Mouse (Mus musculus): Measurements from ENCODE around the gene Dusp22. TPM values are rescaled to one million over a fixed set of nuclear protein-coding genes. Genes with fewer than 3 reads are reported as not detected.

Dusp22 gene
- polyA plus RNA-seq, 1 experiment from 2014 or later: 17.9 TPM

DNA sequence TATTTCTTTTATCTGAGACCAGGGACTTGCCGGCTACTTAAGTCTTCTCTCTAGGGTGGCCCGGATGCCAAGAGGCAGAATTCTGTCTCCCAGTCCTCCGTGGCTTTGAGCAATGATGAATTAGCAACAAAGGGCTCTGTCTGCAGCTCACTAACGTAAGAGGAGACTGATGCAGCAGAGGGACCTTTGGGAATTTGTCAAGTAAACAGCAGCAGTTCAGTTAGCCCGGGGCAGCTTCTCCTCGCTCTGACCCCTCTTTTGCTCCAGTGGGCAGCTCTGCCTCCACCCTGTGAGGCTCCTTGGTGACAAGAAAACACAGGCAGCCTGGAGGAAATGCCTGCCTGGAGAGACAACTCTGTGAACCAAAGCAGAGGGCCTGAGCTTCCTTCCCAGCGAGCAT lies 62.8 kb downstream of the Dusp22 start:
- Histone ChIP-seq H3K27me3 (ENCODE audit: control insufficient read depth, insufficient read depth, low read length) (no peaks in the 10 kb centered on the region), H3K4me3 (ENCODE audit: low read length) (no peak overlapping the region), H3K4me1 (ENCODE audit: control insufficient read depth, insufficient read depth, low read length) (no peaks in the 10 kb centered on the region), H3K9me3 (replicated peaks; ENCODE audit: control insufficient read depth, low read length) (no peaks in the 10 kb centered on the region), H3K36me3 (ENCODE audit: control insufficient read depth, insufficient read depth) (no peaks in the 10 kb centered on the region), H3K4me2 (ENCODE audit: low read depth, low read length) (no peak overlapping the region), H3K27ac (ENCODE audit: low read length) (no peak overlapping the region), H3K9ac (ENCODE audit: low read length) (no peak overlapping the region)
- 22% methylated on average over 7 of the region's 7 CpGs for WGBS
- no peak for ATAC-seq (replicated peaks; ENCODE audit: extremely low read depth, insufficient read depth, low FRiP score)

- H3K27me3 ChIP-seq (ENCODE audit: control insufficient read depth, insufficient read depth, low read length): no peaks in the 10 kb centered on the region
- H3K9ac ChIP-seq (ENCODE audit: low read length): no peak overlapping the region
- no peak overlapping the region for H3K4me2 ChIP-seq (ENCODE audit: low read depth, low read length)
- no peaks in the 10 kb centered on the region for H3K9me3 ChIP-seq (replicated peaks; ENCODE audit: control insufficient read depth, low read length)
- no peaks in the 10 kb centered on the region for H3K36me3 ChIP-seq (ENCODE audit: control insufficient read depth, insufficient read depth)
- no peak overlapping the region for H3K27ac ChIP-seq (ENCODE audit: low read length)
- 58% methylated on average over 5 of the region's 5 CpGs for WGBS
- no peaks in the 10 kb centered on the region for H3K4me1 ChIP-seq (ENCODE audit: control insufficient read depth, insufficient read depth, low read length)
- ATAC-seq (replicated peaks; ENCODE audit: extremely low read depth, insufficient read depth, low FRiP score): no peak
- H3K4me3 ChIP-seq (ENCODE audit: low read length): no peak overlapping the region
Observed at GRCm38 (mm10) chr13:30723258-30723657, 63.5 kb downstream of the Dusp22 start.

GRCm38 (mm10) chr13:30723858-30724257 lies 64.1 kb downstream of the Dusp22 start:
- Histone ChIP-seq H3K4me1 (ENCODE audit: control insufficient read depth, insufficient read depth, low read length) (no peaks in the 10 kb centered on the region), H3K27me3 (ENCODE audit: control insufficient read depth, insufficient read depth, low read length) (no peaks in the 10 kb centered on the region), H3K4me3 (ENCODE audit: low read length) (no peak overlapping the region), H3K9ac (ENCODE audit: low read length) (no peak overlapping the region), H3K9me3 (replicated peaks; ENCODE audit: control insufficient read depth, low read length) (no peaks in the 10 kb centered on the region), H3K4me2 (ENCODE audit: low read depth, low read length) (no peak overlapping the region), H3K27ac (ENCODE audit: low read length) (no peak overlapping the region), H3K36me3 (ENCODE audit: control insufficient read depth, insufficient read depth) (no peaks in the 10 kb centered on the region)
- ATAC-seq (replicated peaks; ENCODE audit: extremely low read depth, insufficient read depth, low FRiP score): no peak
- WGBS: 62% methylated on average over 8 of the region's 8 CpGs

GRCm38 (mm10) chr13:30724691-30725271 lies 65.0 kb downstream of the Dusp22 start:
- Histone ChIP-seq H3K9me3 (replicated peaks; ENCODE audit: control insufficient read depth, low read length) (no peaks in the 10 kb centered on the region), H3K9ac (ENCODE audit: low read length) (no peak overlapping the region), H3K27ac (ENCODE audit: low read length) (no peak overlapping the region), H3K4me3 (ENCODE audit: low read length) (0 out of 2 replicates have a peak overlapping the region, but pooled peaks have one; percentile 11), H3K36me3 (ENCODE audit: control insufficient read depth, insufficient read depth) (no peaks in the 10 kb centered on the region), H3K4me2 (ENCODE audit: low read depth, low read length) (peak overlapping the region; percentile 41), H3K4me1 (ENCODE audit: control insufficient read depth, insufficient read depth, low read length) (peaks cover 3% of the 10 kb centered on the region; the same call in 1 of the 2 replicates), H3K27me3 (ENCODE audit: control insufficient read depth, insufficient read depth, low read length) (no peaks in the 10 kb centered on the region)
- WGBS: 27% methylated on average over 7 of the region's 7 CpGs
- ATAC-seq (replicated peaks; ENCODE audit: extremely low read depth, insufficient read depth, low FRiP score): no peak

DNA sequence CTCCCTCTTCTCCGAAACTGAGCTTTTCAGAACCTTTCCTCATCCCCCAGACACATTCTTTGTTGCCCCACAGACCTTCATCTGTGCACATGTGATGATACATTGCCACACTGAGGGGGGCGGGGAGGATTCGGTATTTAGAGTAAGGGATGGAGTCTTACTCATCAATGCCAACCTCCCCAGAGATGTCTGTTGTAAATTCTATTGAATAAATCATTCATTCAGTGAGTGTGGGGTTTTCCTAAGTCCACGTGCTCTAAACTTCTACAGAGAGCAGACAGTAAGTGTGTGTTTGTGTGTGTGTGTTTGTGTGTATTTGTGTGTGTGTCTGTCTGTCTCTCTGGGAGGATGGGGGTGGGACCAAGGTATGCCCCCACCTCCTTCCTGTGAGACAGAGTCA lies 67.1 kb downstream of the Dusp22 start:
- no peaks in the 10 kb centered on the region for H3K9me3 ChIP-seq (replicated peaks; ENCODE audit: control insufficient read depth, low read length)
- H3K4me2 ChIP-seq (ENCODE audit: low read depth, low read length): no peak overlapping the region
- peaks cover 3% of the 10 kb centered on the region; the same call in 1 of the 2 replicates for H3K4me1 ChIP-seq (ENCODE audit: control insufficient read depth, insufficient read depth, low read length)
- H3K27me3 ChIP-seq (ENCODE audit: control insufficient read depth, insufficient read depth, low read length): no peaks in the 10 kb centered on the region
- H3K27ac ChIP-seq (ENCODE audit: low read length): no peak overlapping the region
- 87% methylated on average over 4 of the region's 4 CpGs for WGBS
- no peak for ATAC-seq (replicated peaks; ENCODE audit: extremely low read depth, insufficient read depth, low FRiP score)
- no peaks in the 10 kb centered on the region for H3K36me3 ChIP-seq (ENCODE audit: control insufficient read depth, insufficient read depth)
- H3K4me3 ChIP-seq (ENCODE audit: low read length): no peak overlapping the region
- H3K9ac ChIP-seq (ENCODE audit: low read length): no peak overlapping the region

GRCm38 (mm10) chr13:30728155-30728554 lies 68.4 kb downstream of the Dusp22 start:
- Histone ChIP-seq H3K4me1 (ENCODE audit: control insufficient read depth, insufficient read depth, low read length) (peaks cover 3% of the 10 kb centered on the region; the same call in 1 of the 2 replicates), H3K27me3 (ENCODE audit: control insufficient read depth, insufficient read depth, low read length) (no peaks in the 10 kb centered on the region), H3K9ac (ENCODE audit: low read length) (no peak overlapping the region), H3K4me3 (ENCODE audit: low read length) (no peak overlapping the region), H3K36me3 (ENCODE audit: control insufficient read depth, insufficient read depth) (no peaks in the 10 kb centered on the region), H3K4me2 (ENCODE audit: low read depth, low read length) (no peak overlapping the region), H3K27ac (ENCODE audit: low read length) (no peak overlapping the region), H3K9me3 (replicated peaks; ENCODE audit: control insufficient read depth, low read length) (no peaks in the 10 kb centered on the region)
- 77% methylated on average over 7 of the region's 7 CpGs for WGBS
- ATAC-seq (replicated peaks; ENCODE audit: extremely low read depth, insufficient read depth, low FRiP score): 0 out of 2 replicates have a peak, but pooled peaks have one; percentile 10

GRCm38 (mm10) chr13:30729245-30729644 lies 69.4 kb downstream of the Dusp22 start:
- Histone ChIP-seq H3K9ac (ENCODE audit: low read length) (no peak overlapping the region), H3K36me3 (ENCODE audit: control insufficient read depth, insufficient read depth) (no peaks in the 10 kb centered on the region), H3K4me2 (ENCODE audit: low read depth, low read length) (peak overlapping the region; percentile 42), H3K27ac (ENCODE audit: low read length) (no peak overlapping the region), H3K4me3 (ENCODE audit: low read length) (no peak overlapping the region), H3K27me3 (ENCODE audit: control insufficient read depth, insufficient read depth, low read length) (no peaks in the 10 kb centered on the region), H3K4me1 (ENCODE audit: control insufficient read depth, insufficient read depth, low read length) (peaks cover 3% of the 10 kb centered on the region; the same call in 1 of the 2 replicates), H3K9me3 (replicated peaks; ENCODE audit: control insufficient read depth, low read length) (no peaks in the 10 kb centered on the region)
- 10% methylated on average over 6 of the region's 6 CpGs for WGBS
- ATAC-seq (replicated peaks; ENCODE audit: extremely low read depth, insufficient read depth, low FRiP score): no peak

DNA sequence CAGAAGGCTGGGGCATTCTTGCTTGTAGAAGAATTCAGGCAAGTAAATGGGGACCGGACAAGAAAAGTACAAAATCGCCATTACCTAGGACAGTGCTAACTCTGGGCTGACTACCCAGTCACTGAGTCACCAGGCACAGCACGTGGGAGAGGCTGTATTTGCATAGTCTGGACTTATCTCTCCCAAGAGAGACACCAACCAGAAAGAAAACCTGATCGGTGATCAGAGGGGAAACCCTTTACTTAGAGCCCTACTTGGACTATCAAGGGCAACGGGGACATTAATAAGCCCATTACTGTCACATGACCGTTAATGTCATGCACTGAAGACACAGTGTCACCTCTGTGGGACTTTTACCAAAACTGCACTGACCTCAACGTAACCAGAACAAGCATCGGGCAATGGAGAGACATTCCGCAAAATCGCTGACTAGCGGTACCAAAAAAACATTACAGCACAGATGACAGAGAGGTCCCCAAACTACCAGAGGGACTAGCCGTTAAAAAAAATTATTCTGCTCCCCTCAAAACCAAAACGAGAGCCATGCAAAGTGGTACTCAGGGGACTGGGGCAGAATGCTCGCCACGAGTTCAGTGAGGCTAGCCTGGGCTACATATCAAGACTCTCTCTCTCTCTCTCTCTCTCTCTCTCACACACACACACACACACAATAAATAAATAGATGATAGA lies 70.5 kb downstream of the Dusp22 start:
- no peak overlapping the region for H3K27ac ChIP-seq (ENCODE audit: low read length)
- H3K4me2 ChIP-seq (ENCODE audit: low read depth, low read length): no peak overlapping the region
- no peaks in the 10 kb centered on the region for H3K36me3 ChIP-seq (ENCODE audit: control insufficient read depth, insufficient read depth)
- 77% methylated on average over 15 of the region's 15 CpGs for WGBS
- no peak overlapping the region for H3K4me3 ChIP-seq (ENCODE audit: low read length)
- peaks cover 3% of the 10 kb centered on the region; the same call in 1 of the 2 replicates for H3K4me1 ChIP-seq (ENCODE audit: control insufficient read depth, insufficient read depth, low read length)
- H3K27me3 ChIP-seq (ENCODE audit: control insufficient read depth, insufficient read depth, low read length): no peaks in the 10 kb centered on the region
- H3K9ac ChIP-seq (ENCODE audit: low read length): no peak overlapping the region
- no peak for ATAC-seq (replicated peaks; ENCODE audit: extremely low read depth, insufficient read depth, low FRiP score)
- no peaks in the 10 kb centered on the region for H3K9me3 ChIP-seq (replicated peaks; ENCODE audit: control insufficient read depth, low read length)

DNA sequence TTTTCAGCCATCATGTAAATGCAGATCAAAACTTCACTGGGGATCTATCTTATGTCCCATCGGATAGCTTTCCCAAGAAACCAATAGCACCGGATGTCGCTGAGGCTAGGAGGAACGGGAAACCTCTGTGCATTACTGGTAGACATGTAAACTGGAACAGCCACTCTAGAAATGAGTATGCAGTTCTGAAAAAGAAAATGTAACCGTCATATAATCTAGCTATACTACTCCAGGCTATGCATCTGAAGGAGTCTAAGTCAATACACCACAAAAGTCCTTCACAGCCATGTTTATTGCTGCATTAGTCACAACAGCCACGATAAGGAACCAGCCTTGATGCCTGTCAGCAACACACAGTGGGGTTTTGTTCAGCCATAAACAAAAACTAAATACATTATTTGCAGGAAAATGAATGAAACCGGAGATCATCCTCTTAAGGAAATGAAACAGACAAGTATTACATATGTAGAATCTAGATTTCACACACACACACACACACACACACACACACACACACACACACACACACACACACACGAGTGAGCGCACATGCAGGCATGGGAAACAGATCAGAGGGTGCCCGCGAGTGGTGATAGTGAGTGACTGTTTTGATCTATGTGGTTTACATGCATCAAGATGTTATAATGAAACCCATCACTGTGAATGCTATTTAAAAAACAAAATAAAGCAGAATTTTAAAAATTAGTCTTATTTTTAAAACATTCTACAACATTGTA lies 73.1 kb downstream of the Dusp22 start:
- no peak overlapping the region for H3K27ac ChIP-seq (ENCODE audit: low read length)
- H3K4me3 ChIP-seq (ENCODE audit: low read length): no peak overlapping the region
- H3K9ac ChIP-seq (ENCODE audit: low read length): no peak overlapping the region
- H3K4me1 ChIP-seq (ENCODE audit: control insufficient read depth, insufficient read depth, low read length): peaks cover 3% of the 10 kb centered on the region; the same call in 1 of the 2 replicates
- no peaks in the 10 kb centered on the region for H3K27me3 ChIP-seq (ENCODE audit: control insufficient read depth, insufficient read depth, low read length)
- H3K36me3 ChIP-seq (ENCODE audit: control insufficient read depth, insufficient read depth): no peaks in the 10 kb centered on the region
- WGBS: 82% methylated on average over 11 of the region's 11 CpGs
- H3K9me3 ChIP-seq (replicated peaks; ENCODE audit: control insufficient read depth, low read length): no peaks in the 10 kb centered on the region
- H3K4me2 ChIP-seq (ENCODE audit: low read depth, low read length): no peak overlapping the region
- no peak for ATAC-seq (replicated peaks; ENCODE audit: extremely low read depth, insufficient read depth, low FRiP score)
